Mouse (Mus musculus): ENCODE results near the gene Tmem52b.

DNA sequence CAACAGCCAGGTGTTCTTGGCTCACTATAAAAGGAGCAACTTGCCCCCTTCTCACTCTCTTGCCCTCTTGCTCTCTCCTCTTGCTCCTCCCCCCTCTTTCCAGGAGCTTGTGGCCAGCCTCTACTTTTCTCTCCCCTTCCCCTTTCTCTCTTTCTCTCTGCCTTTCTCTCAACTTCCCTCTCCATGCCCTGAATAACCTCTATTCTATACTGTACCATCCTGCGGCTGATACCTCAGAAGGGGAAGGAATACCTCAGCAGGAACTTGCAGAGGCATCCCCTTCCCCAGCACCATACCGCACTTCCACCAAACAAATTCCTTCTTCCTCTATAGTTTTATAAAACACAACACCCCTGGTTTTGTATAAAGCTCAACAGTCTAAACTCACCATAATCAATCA is 52.9 kb downstream of the Tmem52b start:
- TF ChIP-seq CEBPB (IDR thresholded peaks at IDR 0.05; ENCODE audit: low read depth) (no peak), CTCF (IDR thresholded peaks at IDR 0.05; ENCODE audit: control insufficient read depth, insufficient read depth, insufficient read length) (no peak), MAX (IDR thresholded peaks at IDR 0.05) (no peak), FOSL1 (IDR thresholded peaks at IDR 0.05; ENCODE audit: insufficient read depth, low read length, poor library complexity, severe bottlenecking) (no peak)
